Mouse (Mus musculus) testis, adult 2 months (tissue): Measurements from ENCODE around the gene Fut2. TPM values are rescaled to one million over a fixed set of nuclear protein-coding genes. Genes with fewer than 3 reads are reported as not detected.
A peak's percentile ranks its signal among the peaks of the same experiment; 100 is the strongest.
"Not testable (repeated sequence)": the region's sequence is repeated elsewhere in the genome, so short reads cannot be mapped to it uniquely, and the experiment has no call there.

Experiments used
- H3K27ac ChIP-seq: fragments of 200-500 bp; 2 replicates; pipeline ENCODE4 v1.5.1; 2012; ENCODE audit warnings: low read depth, low read length; ENCODE audit not compliant: control insufficient read depth, insufficient read depth
- H3K27me3 ChIP-seq: fragments of 200-500 bp; 2 replicates; pipeline ENCODE4 v1.6.1; 2012; ENCODE audit warnings: mild to moderate bottlenecking, low read length, moderate library complexity; ENCODE audit not compliant: control insufficient read depth, insufficient read depth
- H3K36me3 ChIP-seq: fragments of 200-500 bp; 2 replicates; pipeline ENCODE4 v1.6.1; 2012; ENCODE audit warnings: mild to moderate bottlenecking, low read length; ENCODE audit not compliant: control insufficient read depth, insufficient read depth
- H3K4me1 ChIP-seq: fragments of 200-500 bp; 2 replicates; pipeline ENCODE4 v1.6.1; 2012; ENCODE audit warnings: low read length; ENCODE audit not compliant: control insufficient read depth, insufficient read depth
- H3K4me3 ChIP-seq: fragments of 200-500 bp; 2 replicates; pipeline ENCODE4 v1.5.1; 2012; ENCODE audit warnings: low read depth, mild to moderate bottlenecking, low read length, moderate library complexity, mixed read lengths; ENCODE audit not compliant: control insufficient read depth
- CTCF ChIP-seq: fragments of 200-500 bp; IDR thresholded peaks from 2 replicates; pipeline ENCODE4 v1.5.1; 2012; ENCODE audit warnings: low read depth, mild to moderate bottlenecking, inconsistent platforms, low read length, moderate library complexity; ENCODE audit not compliant: control insufficient read depth, insufficient read depth, insufficient replicate concordance
- POLR2A ChIP-seq: fragments of 200-500 bp; IDR thresholded peaks from 2 replicates; pipeline ENCODE4 v1.6.1; 2012; ENCODE audit warnings: low read depth, mild to moderate bottlenecking, inconsistent platforms, low read length, moderate library complexity; ENCODE audit not compliant: control insufficient read depth
- polyA plus RNA-seq: library from polyadenylated mRNA; depleted of rRNA; stranded (reverse); fragments of >200 nt; gene quantifications from 2 replicates; pipeline ENCODE4 v1.2.3, GENCODE M21; 2012

Gene Fut2
- polyA plus RNA-seq, 1 experiment = 0.37 TPM

GRCm38 (mm10) chr7:45660746-45661478 lies 5.3 kb downstream of the Fut2 start:
- Histone ChIP-seq H3K27ac (no peak overlapping the region), H3K4me1 (no peaks in the 10 kb centered on the region), H3K36me3 (no peaks in the 10 kb centered on the region)

GRCm38 (mm10) chr7:45654424-45655047 lies 11.7 kb downstream of the Fut2 start:
- TF ChIP-seq POLR2A (no peak), CTCF (no peak)
- Histone ChIP-seq H3K27ac (no peak overlapping the region), H3K4me1 (peaks cover 8% of the 10 kb centered on the region), H3K36me3 (no peaks in the 10 kb centered on the region), H3K4me3 (peak overlapping the region; percentile 4), H3K27me3 (no peaks in the 10 kb centered on the region)

More at GRCm38 (mm10) chr7:45660746-45661478, 5.3 kb downstream of the Fut2 start:
- Histone ChIP-seq H3K4me3 (no peak overlapping the region), H3K27me3 (no peaks in the 10 kb centered on the region)
- TF ChIP-seq CTCF (no peak), POLR2A (no peak)

GRCm38 (mm10) chr7:45650484-45650883 lies 15.7 kb downstream of the Fut2 start:
- H3K27ac ChIP-seq, H3K4me1 ChIP-seq, H3K27me3 ChIP-seq, H3K36me3 ChIP-seq, H3K4me3 ChIP-seq: not testable (repeated sequence)

GRCm38 (mm10) chr7:45649351-45649750 lies 16.8 kb downstream of the Fut2 start:
- no peak overlapping the region for H3K4me3 ChIP-seq
- TF ChIP-seq POLR2A = no peak
- no peak for TF ChIP-seq CTCF

GRCm38 (mm10) chr7:45646671-45647070 lies 19.5 kb downstream of the Fut2 start:
- no peak overlapping the region for H3K27ac ChIP-seq
- peaks cover 16% of the 10 kb centered on the region for H3K4me1 ChIP-seq
- no peaks in the 10 kb centered on the region for H3K27me3 ChIP-seq
- TF ChIP-seq CTCF (no peak), POLR2A (no peak)
- no peaks in the 10 kb centered on the region for H3K36me3 ChIP-seq
- no peak overlapping the region for H3K4me3 ChIP-seq

More at GRCm38 (mm10) chr7:45649351-45649750, 16.8 kb downstream of the Fut2 start:
- Histone ChIP-seq H3K36me3 (no peaks in the 10 kb centered on the region), H3K27ac (no peak overlapping the region), H3K4me1 (peaks cover 5% of the 10 kb centered on the region), H3K27me3 (no peaks in the 10 kb centered on the region)

- H3K4me1 ChIP-seq = peaks cover 16% of the 10 kb centered on the region
- H3K36me3 ChIP-seq = no peaks in the 10 kb centered on the region
- no peak overlapping the region for H3K27ac ChIP-seq
- H3K27me3 ChIP-seq = no peaks in the 10 kb centered on the region
- no peak overlapping the region for H3K4me3 ChIP-seq
- TF ChIP-seq CTCF (no peak), POLR2A (no peak)
These were observed 20.6 kb downstream of the Fut2 start for GRCm38 (mm10) chr7:45645591-45645971.

- Histone ChIP-seq H3K27me3 (no peaks in the 10 kb centered on the region), H3K27ac (no peak overlapping the region), H3K36me3 (no peaks in the 10 kb centered on the region), H3K4me1 (peaks cover 14% of the 10 kb centered on the region), H3K4me3 (no peak overlapping the region)
- TF ChIP-seq CTCF = no peak
- TF ChIP-seq POLR2A = no peak
These were observed 21.2 kb downstream of the Fut2 start for GRCm38 (mm10) chr7:45644872-45645590.
